Mouse (Mus musculus): Measurements from ENCODE around the gene Crabp2.

DNA sequence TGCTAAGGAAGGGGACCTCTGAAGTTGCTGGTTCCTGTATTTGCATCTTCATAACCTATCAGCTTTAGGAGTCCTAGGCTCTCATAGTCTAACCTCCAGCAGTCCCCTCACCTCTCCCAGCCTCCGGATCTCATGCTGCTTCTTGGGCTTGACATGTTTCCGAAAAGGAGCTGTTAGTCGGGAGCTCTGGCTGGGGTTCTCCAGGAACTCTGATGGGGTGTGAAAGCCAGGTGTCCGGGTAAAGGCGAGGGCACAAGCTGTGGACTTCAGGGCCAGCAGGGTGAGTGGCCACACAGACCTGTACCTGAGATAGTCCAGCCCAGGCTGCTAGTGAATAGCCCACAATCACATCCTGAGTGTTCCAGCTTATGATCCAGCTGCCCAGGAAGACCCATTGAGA, 21.0 kb upstream of the Crabp2 start:
- TF ChIP-seq POLR2A (IDR thresholded peaks at IDR 0.05; ENCODE audit: low read depth, low read length) (no peak), CTCF (IDR thresholded peaks at IDR 0.05; ENCODE audit: extremely low read depth, insufficient read length, insufficient replicate concordance, low read depth, low read length) (no peak)

Measured in small intestine, adult 2 months (tissue).